Mouse (Mus musculus) ES-E14 (cell line): ENCODE data around the gene Nmur1. TPM values are rescaled to one million over a fixed set of nuclear protein-coding genes. Genes with fewer than 3 reads are reported as not detected.

ENCODE experiments used
- DNase-seq: peaks from one replicate; pipeline ENCODE4 v3.0.0-alpha.2; 2013; ENCODE audit warnings: low read depth, low spot score
- H3K27ac ChIP-seq: 2 replicates; pipeline ENCODE4 v1.5.1; 2012; ENCODE audit warnings: low read depth, mild to moderate bottlenecking, low read length, moderate library complexity, mixed read lengths; ENCODE audit not compliant: poor library complexity, insufficient read depth, severe bottlenecking
- H3K36me3 ChIP-seq: 2 replicates; pipeline ENCODE4 v1.6.1; 2012; ENCODE audit warnings: mild to moderate bottlenecking, low read length, moderate library complexity, mixed read lengths; ENCODE audit not compliant: control insufficient read depth, poor library complexity, insufficient read depth, severe bottlenecking
- H3K4me1 ChIP-seq, 2 experiments: fragments of 150-350 bp in 1 of 2; sonication (generic) in 1 of 2; 2 replicates each; pipeline ENCODE4 v1.6.1; 2012; ENCODE audit warnings: low read length in 2 of 2, mild to moderate bottlenecking in 1 of 2, mixed read lengths in 1 of 2; ENCODE audit not compliant: control insufficient read depth in 2 of 2, insufficient read depth in 2 of 2, poor library complexity in 1 of 2
- H3K4me3 ChIP-seq, 2 experiments: fragments of 150-350 bp in 1 of 2; sonication (generic) in 1 of 2; 2 replicates each; pipeline ENCODE4 v1.5.1; 2012; ENCODE audit warnings: low read length in 2 of 2, low read depth in 1 of 2, mild to moderate bottlenecking in 1 of 2, mixed read lengths in 1 of 2; ENCODE audit not compliant: insufficient read depth in 1 of 2, poor library complexity in 1 of 2, severe bottlenecking in 1 of 2
- H3K9ac ChIP-seq: 2 replicates; pipeline ENCODE4 v1.6.1; 2012; ENCODE audit warnings: low read depth, mild to moderate bottlenecking, low read length, mixed read lengths; ENCODE audit not compliant: poor library complexity, insufficient read depth, severe bottlenecking
- H3K9me3 ChIP-seq: fragments of 150-350 bp; sonication (generic); 2 replicates; pipeline ENCODE4 v1.6.1; 2012; ENCODE audit warnings: low read depth, mild to moderate bottlenecking, low read length; ENCODE audit not compliant: control insufficient read depth, insufficient read depth
- CHD2 ChIP-seq: IDR thresholded peaks from 2 replicates; pipeline ENCODE4 v1.6.1; 2014; ENCODE audit warnings: mild to moderate bottlenecking, low read depth, low read length, inconsistent platforms
- HCFC1 ChIP-seq: IDR thresholded peaks from 2 replicates; pipeline ENCODE4 v1.6.1; 2012; ENCODE audit warnings: low read length, inconsistent platforms, borderline replicate concordance; ENCODE audit not compliant: insufficient read depth
- MAFK ChIP-seq: IDR thresholded peaks from 2 replicates; pipeline ENCODE4 v1.6.1; 2014; ENCODE audit warnings: mild to moderate bottlenecking, low read depth, low read length, inconsistent platforms; ENCODE audit not compliant: insufficient read depth
- ZC3H11A ChIP-seq: IDR thresholded peaks from 2 replicates; pipeline ENCODE4 v1.6.1; 2012; ENCODE audit warnings: low read depth, mild to moderate bottlenecking, inconsistent platforms, low read length, borderline replicate concordance
- ZNF384 ChIP-seq: IDR thresholded peaks from 2 replicates; pipeline ENCODE4 v1.6.1; 2012; ENCODE audit warnings: low read depth, low read length, inconsistent platforms
- in situ Hi-C, 2 experiments: fragments of 600-800 bp; cut with MboI; formaldehyde crosslinking; loops; one replicate each; pipeline ENCODE4 v1.15.1; 2025; ENCODE audit warnings: low sequenced_read_pairs in 2 of 2, inconsistent platforms in 1 of 2; ENCODE audit not compliant: unreplicated experiment in 2 of 2
- total RNA-seq: library from RNA; depleted of rRNA; stranded (reverse); fragments of 300-350 nt; gene quantifications from 2 replicates; pipeline ENCODE4 v1.2.3, GENCODE M21; 2012

Gene Nmur1
- total RNA-seq, 1 experiment: 0.18 TPM

GRCm38 (mm10) chr1:86404834-86405233, 21.2 kb downstream of the Nmur1 start:
- in situ Hi-C loops: no loop called here
- DNase-seq: no peak
- TF ChIP-seq ZNF384 (no peak), HCFC1 (no peak), MAFK (no peak), ZC3H11A (no peak), CHD2 (no peak)
- Histone ChIP-seq H3K9me3 (no peaks in the 10 kb centered on the region), H3K27ac (no peak overlapping the region), H3K4me3 (no peak overlapping the region), H3K36me3 (no peaks in the 10 kb centered on the region), H3K4me1 (no peaks in the 10 kb centered on the region), H3K9ac (no peak overlapping the region)

GRCm38 (mm10) chr1:86400096-86400754, 25.8 kb downstream of the Nmur1 start:
- no peaks in the 10 kb centered on the region for H3K36me3 ChIP-seq
- TF ChIP-seq MAFK (no peak), ZNF384 (no peak), CHD2 (no peak), HCFC1 (no peak), ZC3H11A (no peak)
- no peak overlapping the region for H3K9ac ChIP-seq
- DNase-seq: no peak
- in situ Hi-C loops: no loop called here
- no peaks in the 10 kb centered on the region for H3K9me3 ChIP-seq
- no peak overlapping the region for H3K27ac ChIP-seq
- no peaks in the 10 kb centered on the region for H3K4me1 ChIP-seq
- H3K4me3 ChIP-seq: no peak overlapping the region

- TF ChIP-seq HCFC1: no peak
- TF ChIP-seq CHD2: no peak
- no peak for TF ChIP-seq MAFK
- TF ChIP-seq ZC3H11A: no peak
- TF ChIP-seq ZNF384: no peak
- in situ Hi-C loops: no loop called here
- no peak overlapping the region for H3K4me3 ChIP-seq
- no peak for DNase-seq
- no peaks in the 10 kb centered on the region for H3K9me3 ChIP-seq
- H3K4me1 ChIP-seq: no peaks in the 10 kb centered on the region
- H3K27ac ChIP-seq: no peak overlapping the region
- H3K36me3 ChIP-seq: no peaks in the 10 kb centered on the region
- no peak overlapping the region for H3K9ac ChIP-seq
These were observed 26.7 kb downstream of the Nmur1 start for GRCm38 (mm10) chr1:86399322-86399721.

- Histone ChIP-seq H3K9me3 (no peaks in the 10 kb centered on the region), H3K9ac (no peak overlapping the region), H3K27ac (no peak overlapping the region), H3K36me3 (no peaks in the 10 kb centered on the region), H3K4me3 (no peak overlapping the region), H3K4me1 (no peaks in the 10 kb centered on the region)
- no peak for DNase-seq
- in situ Hi-C loops: no loop called here
- TF ChIP-seq MAFK (no peak), ZNF384 (no peak), HCFC1 (no peak), ZC3H11A (no peak), CHD2 (no peak)
These were observed 27.8 kb downstream of the Nmur1 start for GRCm38 (mm10) chr1:86398222-86398621.

- H3K9me3 ChIP-seq: no peaks in the 10 kb centered on the region
- no peak for DNase-seq
- no peak for TF ChIP-seq ZNF384
- TF ChIP-seq CHD2: no peak
- TF ChIP-seq HCFC1: no peak
- no peak for TF ChIP-seq MAFK
- TF ChIP-seq ZC3H11A: no peak
- H3K27ac ChIP-seq: no peak overlapping the region
- H3K4me1 ChIP-seq: no peaks in the 10 kb centered on the region
- H3K4me3 ChIP-seq: no peak overlapping the region
- H3K9ac ChIP-seq: no peak overlapping the region
- in situ Hi-C loops: no loop called here
- no peaks in the 10 kb centered on the region for H3K36me3 ChIP-seq
These were observed 28.4 kb downstream of the Nmur1 start for GRCm38 (mm10) chr1:86397621-86398020.
